Mouse (Mus musculus) induced T-regulatory cell, adult 2 months (primary cell): ENCODE results near the gene Wdr91.
A peak's percentile ranks its signal among the peaks of the same experiment; 100 is the strongest.

Experiments used
- DNase-seq: peaks from one replicate; pipeline ENCODE4 v3.0.0-alpha.2; 2012; ENCODE audit warnings: low read depth

The Wdr91 gene

GRCm38 (mm10) chr6:34919146-34919545 is 8.5 kb upstream of the Wdr91 start:
- DNase-seq, result no peak

GRCm38 (mm10) chr6:34914462-34914861 is 3.8 kb upstream of the Wdr91 start:
- DNase-seq, result no peak

- no peak for DNase-seq
Measured at GRCm38 (mm10) chr6:34913341-34914040, 2.8 kb upstream of the Wdr91 start.

GRCm38 (mm10) chr6:34909631-34910345 is 888 bp downstream of the Wdr91 start:
- DNase-seq, result no peak

GRCm38 (mm10) chr6:34907696-34908260 is 2.9 kb downstream of the Wdr91 start:
- DNase-seq, result no peak

GRCm38 (mm10) chr6:34907121-34907614 is 3.5 kb downstream of the Wdr91 start:
- DNase-seq, result no peak

- DNase-seq, result no peak
Measured at GRCm38 (mm10) chr6:34906661-34907060, 4.0 kb downstream of the Wdr91 start.

GRCm38 (mm10) chr6:34906125-34906524 is 4.6 kb downstream of the Wdr91 start:
- no peak for DNase-seq

- DNase-seq, result no peak
Measured at GRCm38 (mm10) chr6:34904361-34904760, 6.3 kb downstream of the Wdr91 start.

- DNase-seq, result no peak
Measured at GRCm38 (mm10) chr6:34903851-34904250, 6.8 kb downstream of the Wdr91 start.

- no peak for DNase-seq
Measured at GRCm38 (mm10) chr6:34903441-34903840, 7.2 kb downstream of the Wdr91 start.

- no peak for DNase-seq
Measured at GRCm38 (mm10) chr6:34902578-34902977, 8.1 kb downstream of the Wdr91 start.

- peak; percentile 51 for DNase-seq
Measured at GRCm38 (mm10) chr6:34901911-34902444, 8.7 kb downstream of the Wdr91 start.

- DNase-seq, result no peak
Measured at GRCm38 (mm10) chr6:34900990-34901389, 9.7 kb downstream of the Wdr91 start.

- DNase-seq, result no peak
Measured at GRCm38 (mm10) chr6:34899127-34899526, 11.5 kb downstream of the Wdr91 start.

- no peak for DNase-seq
Measured at GRCm38 (mm10) chr6:34896168-34896780, 14.4 kb downstream of the Wdr91 start.

- no peak for DNase-seq
Measured at GRCm38 (mm10) chr6:34895569-34895968, 15.1 kb downstream of the Wdr91 start.

- DNase-seq, result no peak
Measured at GRCm38 (mm10) chr6:34889185-34889584, 21.5 kb downstream of the Wdr91 start.

GRCm38 (mm10) chr6:34887131-34887850 is 23.4 kb downstream of the Wdr91 start:
- DNase-seq, result no peak

GRCm38 (mm10) chr6:34884724-34885123 is 26.0 kb downstream of the Wdr91 start:
- DNase-seq, result no peak

- DNase-seq, result peak; percentile 63
Measured at GRCm38 (mm10) chr6:34879911-34880475, 30.7 kb downstream of the Wdr91 start.
